Mouse (Mus musculus) forebrain, postnatal 0 days (tissue): ENCODE results near the gene Slirp. TPM values are rescaled to one million over a fixed set of nuclear protein-coding genes. Genes with fewer than 3 reads are reported as not detected.
"Not testable (repeated sequence)": the region's sequence is repeated elsewhere in the genome, so short reads cannot be mapped to it uniquely, and the experiment has no call there.

ENCODE experiments used
- ATAC-seq: fragments of 200-750 bp; cut with Nextera tagmentation; 2 replicates; pipeline ENCODE4 v1.8.0; 2017; ENCODE audit warnings: mild to moderate bottlenecking, moderate library complexity
- DNase-seq: peaks from one replicate; pipeline ENCODE4 v3.0.0-alpha.2; 2015
- H3K27ac ChIP-seq: fragments of 300-500 bp; sonication (generic); 2 replicates; pipeline ENCODE4 v1.5.1; 2014; ENCODE audit warnings: low read depth, mild to moderate bottlenecking, antibody characterized with exemption, low read length, moderate library complexity, mixed read lengths
- H3K27me3 ChIP-seq: fragments of 300-500 bp; sonication (generic); 2 replicates; pipeline ENCODE4 v1.6.1; 2014; ENCODE audit warnings: mild to moderate bottlenecking, low read length, mixed read lengths; ENCODE audit not compliant: insufficient read depth
- H3K36me3 ChIP-seq: fragments of 300-500 bp; sonication (generic); 2 replicates; pipeline ENCODE4 v1.6.1; 2014; ENCODE audit warnings: mild to moderate bottlenecking, moderate library complexity; ENCODE audit not compliant: insufficient read depth
- H3K4me1 ChIP-seq: fragments of 300-500 bp; sonication (generic); 2 replicates; pipeline ENCODE4 v1.6.1; 2014; ENCODE audit warnings: antibody characterized with exemption; ENCODE audit not compliant: insufficient read depth
- H3K4me2 ChIP-seq: fragments of 300-500 bp; sonication (generic); 2 replicates; pipeline ENCODE4 v1.6.1; 2014; ENCODE audit warnings: low read depth, mild to moderate bottlenecking, moderate library complexity
- H3K4me3 ChIP-seq: fragments of 300-500 bp; sonication (generic); 2 replicates; pipeline ENCODE4 v1.5.1; 2014; ENCODE audit warnings: low read depth, low read length, mixed read lengths
- H3K9ac ChIP-seq: fragments of 300-500 bp; sonication (generic); 2 replicates; pipeline ENCODE4 v1.6.1; 2014; ENCODE audit warnings: mild to moderate bottlenecking
- H3K9me3 ChIP-seq: fragments of 300-500 bp; sonication (generic); 2 replicates; pipeline ENCODE4 v1.6.1; 2016; ENCODE audit warnings: low read length
- CTCF ChIP-seq: sonication (generic); IDR thresholded peaks from 2 replicates; pipeline ENCODE4 v1.5.1; 2016; ENCODE audit warnings: antibody characterized with exemption, control low read depth, low read depth
- WGBS: fragments of 180-500 bp; shearing (Covaris S2); extraction: QIAGEN DNeasy Blood & Tissue Kit; methylation state at CpG from one replicate; pipeline ENCODE4 v1.1.7; 2014; 5-methylcytosine and 5-hydroxymethylcytosine counted together
- polyA plus RNA-seq: library from polyadenylated mRNA; unstranded; fragments of >200 nt; fragmentation: Nextera tagmentation; extraction: Ambion mirVana; gene quantifications from 2 replicates; pipeline ENCODE4 v1.2.1, GENCODE M21; 2015
- total RNA-seq: library from RNA; depleted of rRNA; stranded (reverse); fragments of >200 nt; gene quantifications from 2 replicates; pipeline ENCODE4 v1.2.3, GENCODE M21; 2014

The Slirp gene
- total and polyA plus RNA-seq, 2 experiments from 2014 or later, result 86.4 to 208 TPM

DNA sequence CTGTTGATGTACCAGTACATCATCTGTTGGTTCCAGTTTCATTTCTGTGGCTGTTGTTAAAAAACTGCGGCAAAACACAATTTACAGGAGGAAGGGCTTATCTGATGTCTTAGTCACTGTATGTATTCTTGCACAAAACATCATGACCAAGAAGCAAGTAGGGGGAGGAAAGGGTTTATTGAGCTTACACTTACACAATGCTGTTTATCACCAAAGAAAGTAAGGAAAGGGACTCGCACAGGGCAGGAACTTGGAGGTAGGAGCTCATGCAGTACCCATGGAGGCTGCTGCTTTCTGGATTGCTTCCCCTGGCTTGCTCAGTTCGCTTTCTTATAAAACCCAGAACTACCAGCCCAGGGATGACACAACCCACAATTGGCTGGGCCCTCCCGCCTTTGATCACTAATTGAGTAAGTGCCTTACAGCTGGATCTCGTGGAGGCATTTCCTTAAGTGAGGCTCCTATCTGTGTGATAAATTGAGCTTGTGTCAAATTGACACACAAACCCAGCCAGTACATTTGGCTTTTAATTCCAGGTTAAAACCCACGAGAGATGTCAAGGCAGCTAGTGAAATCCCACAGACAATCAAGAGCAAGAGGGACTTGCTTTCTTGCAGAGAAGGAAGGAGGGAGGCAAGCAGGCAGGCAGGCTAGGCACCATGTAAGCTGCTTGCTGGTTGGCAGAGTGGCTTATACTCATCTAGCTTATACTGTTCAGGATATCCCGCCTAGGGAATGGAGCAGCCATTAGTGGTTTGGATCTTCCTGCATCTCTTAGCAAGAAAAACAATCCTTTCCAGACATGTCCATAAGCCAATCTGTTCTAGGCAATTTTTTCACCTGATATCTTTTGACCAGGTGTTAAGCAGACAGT is 26.8 kb downstream of the Slirp start:
- no peak for TF ChIP-seq CTCF
- WGBS, result 70% methylated on average over 7 of the region's 7 CpGs
- peak overlapping the region; percentile 81; the same call in 1 of the 2 replicates for H3K4me3 ChIP-seq

DNA sequence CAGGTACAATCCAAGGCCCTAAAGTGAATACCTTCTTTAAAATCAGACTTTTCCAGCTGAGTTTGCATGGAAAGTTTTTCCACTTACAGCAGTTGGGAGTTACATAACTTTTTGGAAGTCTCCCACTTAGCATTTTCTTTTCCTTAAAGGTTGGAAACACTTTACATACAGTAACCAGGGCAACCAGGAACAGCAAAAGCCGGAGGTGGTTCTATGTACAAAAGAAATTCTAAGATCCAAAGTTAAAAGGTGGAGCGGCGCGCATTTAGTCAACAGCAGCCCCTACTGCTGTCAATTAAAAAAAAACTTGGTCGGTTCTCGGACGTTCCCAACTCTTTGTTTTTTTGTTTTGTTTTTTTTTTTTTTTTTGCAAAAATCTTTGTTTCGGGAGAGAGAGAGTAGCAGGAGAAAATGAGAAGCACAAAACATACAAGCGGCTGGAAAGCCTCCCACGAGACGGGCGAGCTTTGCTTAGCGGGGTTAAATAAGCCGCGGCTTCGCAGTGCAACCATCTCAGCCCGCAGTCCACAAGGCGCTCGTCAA is 27.8 kb downstream of the Slirp start:
- WGBS, result under 1% methylated on average over 19 of the region's 19 CpGs

More for the DNA sequence above, 26.8 kb downstream of the Slirp start:
- no peaks in the 10 kb centered on the region for H3K4me1 ChIP-seq
- no peaks in the 10 kb centered on the region for H3K9me3 ChIP-seq
- peaks cover 14% of the 10 kb centered on the region; the same call in 1 of the 2 replicates for H3K36me3 ChIP-seq
- ATAC-seq (no peak), DNase-seq (no peak)
- H3K27me3 ChIP-seq, result no peaks in the 10 kb centered on the region; the same call in 1 of the 2 replicates
- no peak overlapping the region for H3K9ac ChIP-seq
- H3K27ac ChIP-seq, result no peak overlapping the region
- peak overlapping the region; percentile 57 for H3K4me2 ChIP-seq

DNA sequence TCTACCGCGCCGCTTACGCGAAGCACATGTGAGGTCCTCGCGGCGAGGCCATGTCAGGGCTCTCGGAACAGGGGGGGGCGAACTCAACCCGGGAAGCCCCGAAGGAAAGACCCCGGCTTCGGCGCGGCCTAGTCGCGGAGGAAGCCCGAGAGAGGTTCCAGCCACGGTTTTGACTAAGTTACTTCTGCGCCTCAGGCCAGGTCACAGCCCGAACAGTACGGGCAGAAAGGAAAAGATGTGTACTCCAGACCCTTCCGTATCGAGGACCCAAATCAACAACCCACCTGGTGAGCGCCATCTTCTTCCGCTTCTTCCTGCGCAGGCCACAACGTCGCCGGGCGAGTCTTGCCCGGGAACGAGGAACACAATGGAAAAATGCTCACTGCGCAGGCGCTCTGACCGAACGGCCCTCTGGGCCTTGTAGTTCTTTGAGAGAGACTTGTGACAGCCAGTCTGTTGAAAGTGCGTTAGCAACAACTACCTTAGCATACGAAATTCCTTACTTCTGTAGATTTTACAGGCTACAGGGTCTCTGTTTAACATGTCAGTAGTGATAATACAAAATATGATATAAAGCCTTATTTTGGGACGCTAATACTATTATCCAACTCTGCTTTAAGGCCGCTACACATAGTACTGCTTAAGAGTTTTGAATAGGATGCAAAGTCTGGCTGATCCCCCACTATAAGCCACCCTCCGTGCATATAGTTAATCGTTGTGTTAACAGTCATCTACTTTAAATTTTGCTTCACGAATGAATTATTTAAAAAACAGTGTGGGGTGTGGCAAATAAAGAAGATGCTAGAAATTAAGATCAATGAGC is 28.5 kb downstream of the Slirp start, which contains the start of gene Snw1:
TSS of gene Snw1 (minus strand) at position 311 of the 823 bp plus-strand sequence.
- Histone ChIP-seq H3K4me2 (peak within 1 kb of the TSS; percentile 57), H3K9me3 (no peaks in the 10 kb centered on the region), H3K27me3 (no peaks in the 10 kb centered on the region; the same call in 1 of the 2 replicates), H3K27ac (peak within 1 kb of the TSS; percentile 95), H3K9ac (peak within 1 kb of the TSS; percentile 98), H3K4me1 (no peaks in the 10 kb centered on the region), H3K4me3 (peak within 1 kb of the TSS; percentile 81), H3K36me3 (peaks cover 14% of the 10 kb centered on the region; the same call in 1 of the 2 replicates)
- DNase-seq, result peak; percentile 98
- TF ChIP-seq CTCF, result 0 out of 2 replicates have a peak, but pooled peaks have one; percentile 17
- WGBS, result 2% methylated on average over 45 of the region's 45 CpGs
- ATAC-seq, result peak; percentile 99

More for the DNA sequence above, 27.8 kb downstream of the Slirp start:
- H3K9me3 ChIP-seq, result no peaks in the 10 kb centered on the region
- ATAC-seq (no peak), DNase-seq (no peak)
- H3K9ac ChIP-seq, result peak overlapping the region; percentile 98
- H3K36me3 ChIP-seq, result peaks cover 14% of the 10 kb centered on the region; the same call in 1 of the 2 replicates
- H3K27ac ChIP-seq, result peak overlapping the region; percentile 95
- no peak for TF ChIP-seq CTCF
- no peaks in the 10 kb centered on the region; the same call in 1 of the 2 replicates for H3K27me3 ChIP-seq
- peak overlapping the region; percentile 81 for H3K4me3 ChIP-seq
- no peaks in the 10 kb centered on the region for H3K4me1 ChIP-seq
- H3K4me2 ChIP-seq, result peak overlapping the region; percentile 57

DNA sequence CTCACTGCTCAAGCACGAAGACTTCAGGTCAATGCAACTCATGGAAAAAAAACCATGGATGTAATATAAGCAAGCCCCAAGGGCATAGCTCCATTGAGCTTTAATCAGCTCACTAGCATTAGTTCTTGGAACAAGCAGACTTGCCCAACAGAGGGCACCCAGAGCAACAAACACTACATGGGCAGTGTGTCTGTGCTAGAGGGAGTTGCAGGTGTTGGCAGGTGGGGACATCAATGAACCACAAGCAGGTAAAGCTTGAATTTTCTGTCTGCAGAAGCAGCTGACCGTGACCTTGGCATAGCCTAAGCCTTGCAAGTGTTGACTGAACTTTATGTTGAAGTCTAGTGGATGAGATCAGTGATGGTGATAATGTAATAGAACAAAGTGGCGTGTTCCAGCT is 31.1 kb downstream of the Slirp start:
- TF ChIP-seq CTCF, result no peak
- 81% methylated on average over 3 of the region's 3 CpGs for WGBS
- Histone ChIP-seq H3K4me2 (no peak overlapping the region), H3K4me1 (no peaks in the 10 kb centered on the region), H3K4me3 (no peak overlapping the region), H3K27ac (no peak overlapping the region), H3K9ac (no peak overlapping the region), H3K36me3 (no peaks in the 10 kb centered on the region), H3K27me3 (no peaks in the 10 kb centered on the region; the same call in 1 of the 2 replicates), H3K9me3 (no peaks in the 10 kb centered on the region)
- ATAC-seq (no peak), DNase-seq (no peak)

DNA sequence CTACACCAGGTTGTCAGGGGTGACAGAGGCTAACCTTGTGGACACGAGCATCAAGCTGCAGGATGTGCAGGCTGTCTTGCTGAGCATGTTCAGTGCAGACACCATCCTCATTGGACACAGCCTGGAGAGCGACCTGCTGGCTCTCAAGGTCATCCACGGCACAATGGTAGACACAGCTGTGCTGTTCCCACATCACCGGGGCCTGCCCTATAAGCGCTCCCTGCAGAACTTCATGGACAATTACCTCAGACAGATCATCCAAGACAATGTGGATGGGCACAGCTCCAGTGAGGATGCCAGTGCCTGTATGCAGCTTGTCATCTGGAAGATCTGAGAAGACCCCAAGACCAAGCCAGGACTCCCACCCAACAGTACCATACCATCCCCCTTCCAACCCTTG is 38.8 kb downstream of the Slirp start:
- H3K4me3 ChIP-seq, DNase-seq, H3K4me1 ChIP-seq, H3K9ac ChIP-seq, H3K9me3 ChIP-seq, H3K4me2 ChIP-seq, ATAC-seq, H3K36me3 ChIP-seq, H3K27ac ChIP-seq, H3K27me3 ChIP-seq: not testable (repeated sequence)
- 90% methylated on average over 5 of the region's 5 CpGs for WGBS

DNA sequence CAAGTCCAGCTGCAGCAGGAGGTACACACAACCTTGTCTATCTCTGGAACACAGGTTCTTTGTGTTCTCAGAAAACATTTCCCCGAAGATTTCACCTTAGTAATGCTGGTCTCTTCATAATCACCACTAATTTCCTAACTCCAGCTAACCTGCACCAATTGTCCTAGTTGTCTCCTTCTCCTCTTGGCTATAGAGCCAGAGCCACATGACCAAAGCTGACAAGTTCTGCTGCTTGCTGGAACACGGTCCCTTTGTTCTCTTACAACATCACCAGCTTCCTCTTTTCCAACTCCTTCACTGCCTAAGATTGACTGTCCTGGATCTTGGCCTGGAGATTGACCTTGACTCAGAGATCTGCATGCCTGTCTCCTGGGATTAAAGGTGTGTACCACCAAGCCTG is 45.0 kb downstream of the Slirp start:
- H3K4me2 ChIP-seq, ATAC-seq, H3K27me3 ChIP-seq, H3K4me1 ChIP-seq, H3K4me3 ChIP-seq, H3K27ac ChIP-seq, H3K9ac ChIP-seq, H3K9me3 ChIP-seq, H3K36me3 ChIP-seq, DNase-seq: not testable (repeated sequence)
- whole genome bisulfite sequencing, result 73% methylated on average over 2 of the region's 2 CpGs

DNA sequence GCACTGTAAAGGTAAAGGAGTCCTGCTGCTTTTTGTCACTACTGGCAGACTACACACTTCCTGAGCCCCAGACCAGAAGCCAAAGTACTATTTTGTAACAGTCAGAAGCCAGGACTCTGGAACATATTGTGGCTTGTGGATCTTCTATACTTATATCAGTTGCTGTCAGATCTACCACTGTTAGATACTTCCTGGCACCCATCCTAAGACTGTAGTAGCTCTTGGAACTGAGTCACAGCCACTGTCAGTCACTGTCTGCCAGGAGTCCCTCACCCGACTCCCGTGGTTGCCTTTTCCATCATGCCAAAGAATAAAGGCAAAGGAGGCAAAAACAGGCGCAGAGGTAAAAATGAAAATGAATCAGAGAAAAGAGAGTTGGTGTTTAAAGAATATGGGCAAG is 50.7 kb downstream of the Slirp start, which contains the start of gene Gm5788:
TSS of gene Gm5788 (plus strand) at position 301 of the 400 bp plus-strand sequence.
- not testable (repeated sequence) for H3K4me1 ChIP-seq, H3K4me2 ChIP-seq, H3K27ac ChIP-seq, H3K4me3 ChIP-seq, ATAC-seq, H3K27me3 ChIP-seq, H3K9ac ChIP-seq, DNase-seq, H3K36me3 ChIP-seq, H3K9me3 ChIP-seq
- WGBS, result 84% methylated on average over 3 of the region's 3 CpGs
